Mouse (Mus musculus): ENCODE results near the gene Slc25a51.

Slc25a51 gene

GRCm38 (mm10) chr4:45408427-45409132 is at the start of gene Slc25a51:
TSS of gene Slc25a51 (minus strand) at chr4:45408766.
- DNase-seq: peak; percentile 84 to 87

- no peak for DNase-seq
Measured at GRCm38 (mm10) chr4:45457543-45457942, 49.0 kb upstream of the Slc25a51 start.

- DNase-seq: no peak
Measured at GRCm38 (mm10) chr4:45455001-45455400, 46.4 kb upstream of the Slc25a51 start.

DNA sequence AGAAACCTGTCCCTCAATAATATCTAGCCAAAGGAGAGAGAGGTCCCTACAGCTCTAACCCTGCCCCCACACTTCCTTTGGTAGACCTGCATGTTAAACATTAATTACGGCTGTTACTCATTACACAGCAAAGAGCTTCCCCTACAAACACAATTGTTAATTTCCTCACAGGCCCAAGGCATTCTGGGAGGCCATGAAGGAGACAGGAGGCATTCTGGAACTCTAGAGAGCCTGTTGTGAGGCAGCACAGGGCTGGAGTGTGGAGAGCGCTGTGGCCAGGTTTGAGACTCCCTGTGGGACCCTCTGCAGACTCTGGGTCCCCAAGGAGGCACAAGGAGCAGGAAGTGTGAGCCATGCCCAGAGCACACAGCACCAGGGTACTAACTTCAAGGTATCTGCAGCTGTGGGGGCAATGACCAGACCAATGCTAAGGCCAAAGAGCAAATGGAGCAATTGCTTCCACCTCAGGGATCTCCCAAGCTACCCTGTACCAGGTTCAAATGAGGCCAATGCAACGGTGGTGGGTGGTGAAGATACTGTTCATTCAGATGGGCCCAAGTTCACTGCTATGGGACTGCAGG is 44.8 kb upstream of the Slc25a51 start:
- DNase-seq: no peak

DNA sequence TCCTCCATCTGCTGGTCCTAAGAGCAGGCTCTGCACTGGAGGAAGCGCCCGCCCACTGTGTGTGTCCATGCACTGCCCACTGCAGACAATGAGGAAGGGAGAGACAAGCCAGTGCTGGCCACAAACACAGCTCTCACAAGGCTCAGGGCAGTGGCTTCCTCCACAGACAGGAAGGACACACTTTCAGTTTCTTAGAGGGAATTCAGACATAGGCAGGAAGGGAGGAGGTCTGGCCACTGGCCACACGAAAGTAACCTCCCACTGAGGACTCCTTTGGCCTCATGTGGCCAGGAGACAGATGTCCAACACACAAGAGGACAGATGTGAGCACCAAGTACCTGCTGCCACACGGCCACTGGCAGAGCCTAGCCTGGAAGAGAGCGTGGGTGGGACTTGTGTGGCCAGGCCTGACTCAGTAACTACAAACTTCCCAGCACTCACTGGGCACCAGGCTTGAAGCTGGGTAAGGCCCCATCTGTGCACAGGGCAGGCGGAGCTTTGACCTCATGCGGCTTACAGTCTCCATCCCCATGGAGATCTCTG is 44.1 kb upstream of the Slc25a51 start:
- no peak for DNase-seq

DNA sequence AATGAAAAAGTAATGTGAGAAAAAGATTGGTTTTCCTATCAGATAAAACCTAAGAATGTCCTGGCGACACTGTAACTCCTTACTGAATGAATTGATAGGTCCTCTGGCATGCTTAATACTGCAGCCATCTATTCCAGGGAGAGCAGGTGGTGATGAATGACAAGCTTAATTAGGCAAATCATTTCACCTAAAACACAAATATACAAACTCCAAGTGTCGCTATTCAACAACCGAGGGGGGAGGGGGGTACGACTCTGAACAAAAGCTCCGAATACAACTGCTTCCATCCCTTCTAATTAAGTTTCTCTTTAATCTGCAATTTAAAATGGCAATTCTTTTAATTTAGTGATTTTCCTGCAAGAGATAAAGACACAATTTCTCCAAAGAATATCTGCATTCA is 40.4 kb upstream of the Slc25a51 start:
- DNase-seq: no peak

DNA sequence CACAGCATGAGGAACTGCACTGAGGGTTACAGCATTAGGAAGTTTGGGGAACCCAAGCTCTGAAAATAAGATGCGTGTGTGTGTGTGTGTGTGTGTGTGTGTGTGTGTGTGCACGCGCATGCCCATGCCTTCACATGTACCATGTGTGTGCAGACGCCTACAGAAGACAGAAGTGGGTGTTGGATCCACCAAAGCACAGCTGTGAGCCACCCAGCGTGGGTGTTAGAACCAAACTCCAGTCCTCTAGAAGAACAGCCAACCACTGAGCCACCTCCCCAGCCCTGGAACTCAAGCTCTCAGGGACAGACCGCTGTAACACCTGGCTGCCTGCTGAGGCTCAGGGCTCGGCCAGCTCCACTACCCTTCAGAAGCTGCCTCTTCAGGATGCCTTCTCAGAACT is 39.9 kb upstream of the Slc25a51 start:
- no peak for DNase-seq

DNA sequence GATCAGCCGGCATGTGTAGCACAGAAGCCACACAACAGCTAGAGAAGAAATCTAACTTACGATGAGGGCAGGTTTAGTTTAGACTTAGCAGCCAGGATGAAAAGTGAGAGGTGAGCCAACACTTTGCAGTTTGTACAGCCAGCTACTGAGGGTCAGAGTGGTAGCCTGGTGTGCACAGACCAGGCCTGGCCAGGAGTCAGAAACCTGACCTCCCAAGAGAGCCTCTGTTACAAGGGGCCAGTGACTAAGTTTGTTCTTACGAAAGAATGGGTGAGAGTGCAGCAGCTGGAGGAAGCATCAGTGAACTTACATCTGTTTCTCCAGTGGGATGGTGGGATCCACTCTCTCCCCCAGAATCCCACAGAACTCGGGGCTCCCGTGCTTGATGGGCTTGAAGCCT is 38.6 kb upstream of the Slc25a51 start:
- no peak for DNase-seq

- DNase-seq: no peak
Measured at GRCm38 (mm10) chr4:45445235-45445634, 36.7 kb upstream of the Slc25a51 start.

DNA sequence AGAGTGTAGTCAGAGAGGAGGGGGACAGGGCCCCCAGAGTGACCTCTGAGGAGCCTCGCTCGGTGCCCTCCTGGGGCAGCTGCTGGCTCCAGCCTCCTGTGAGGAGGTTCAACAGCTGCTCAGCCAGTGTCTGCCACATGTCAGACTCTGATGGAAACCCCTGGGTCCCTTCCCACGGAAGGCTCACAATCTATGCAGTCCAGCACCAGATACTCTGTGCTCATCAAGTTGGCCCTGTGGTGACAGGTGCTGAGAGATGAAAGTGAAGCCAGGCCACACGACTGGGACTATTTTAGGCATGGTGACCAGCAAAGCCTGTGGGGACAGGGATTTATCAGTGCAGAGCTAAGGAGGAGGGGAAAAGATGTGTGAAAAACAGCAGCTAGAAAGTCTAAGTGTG is 36.2 kb upstream of the Slc25a51 start:
- DNase-seq: no peak

GRCm38 (mm10) chr4:45443652-45444051 is 35.1 kb upstream of the Slc25a51 start:
- no peak for DNase-seq

GRCm38 (mm10) chr4:45442237-45442636 is 33.7 kb upstream of the Slc25a51 start:
- no peak for DNase-seq

DNA sequence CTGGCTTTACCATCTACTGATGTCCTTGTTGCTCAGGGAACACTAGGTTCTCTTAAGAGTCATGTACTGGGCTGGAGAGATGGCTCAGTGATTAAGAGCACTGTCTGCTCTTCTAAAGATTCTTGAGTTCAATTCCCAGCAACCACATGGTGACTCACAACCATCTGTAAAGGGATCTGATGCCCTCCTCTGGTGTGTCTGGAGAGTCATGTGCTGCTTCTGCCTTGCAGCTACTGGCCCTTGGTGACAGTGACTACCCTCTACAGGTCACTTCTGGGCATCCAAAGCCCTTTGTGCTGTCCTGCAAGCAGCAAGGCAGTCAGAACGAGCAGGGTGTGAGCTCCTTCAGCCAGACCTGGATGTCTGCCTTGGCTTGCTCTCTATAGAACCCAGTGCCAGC is 33.2 kb upstream of the Slc25a51 start:
- DNase-seq: no peak

- no peak for DNase-seq
Measured at GRCm38 (mm10) chr4:45439281-45439680, 30.7 kb upstream of the Slc25a51 start.

- DNase-seq: no peak
Measured at GRCm38 (mm10) chr4:45437010-45437409, 28.4 kb upstream of the Slc25a51 start.

DNA sequence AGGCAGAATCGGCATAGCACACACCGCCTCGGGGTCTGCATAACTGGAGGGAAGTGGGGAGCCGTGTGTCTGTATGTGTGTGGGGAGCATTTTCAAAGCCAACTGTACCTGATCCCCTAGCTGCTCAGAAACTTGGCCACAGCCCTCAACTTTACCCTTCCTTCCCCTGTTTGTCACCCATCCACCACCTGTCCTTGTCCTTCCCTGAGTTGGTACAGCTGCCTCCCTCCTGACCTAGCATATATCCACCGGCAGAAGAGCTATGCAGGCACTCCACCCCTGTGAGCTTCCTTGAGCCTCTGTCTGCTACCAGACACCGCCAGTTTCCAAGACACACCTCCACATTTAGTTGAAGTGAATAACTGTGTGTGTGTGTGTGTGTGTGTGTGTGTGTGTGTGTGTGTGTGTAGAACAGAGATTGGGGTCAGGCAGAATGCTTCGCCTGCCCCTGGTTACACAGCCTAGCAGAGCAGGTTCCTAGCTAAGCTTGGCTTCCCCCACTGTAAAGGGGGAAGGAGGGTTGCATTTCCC is 27.9 kb upstream of the Slc25a51 start:
- DNase-seq: no peak

DNA sequence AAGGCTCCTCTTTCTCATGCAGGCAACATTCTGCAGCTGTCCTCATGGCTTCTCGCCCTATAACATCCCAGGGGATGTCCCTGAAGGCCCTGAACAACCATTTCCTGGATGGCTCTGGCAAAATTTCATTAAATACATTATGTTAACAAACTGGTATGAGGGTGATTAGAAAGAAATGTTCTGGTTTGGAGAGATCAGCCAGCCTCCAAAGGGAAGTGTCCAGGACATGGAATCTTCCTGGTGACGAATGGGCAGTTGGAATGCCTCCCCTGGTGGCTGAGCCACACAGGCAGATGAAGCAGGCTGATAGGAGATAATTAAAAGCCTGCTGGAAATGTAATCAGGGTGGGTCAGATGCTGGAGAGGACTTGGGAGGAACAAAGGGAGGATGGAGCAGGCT is 27.3 kb upstream of the Slc25a51 start:
- no peak for DNase-seq

DNA sequence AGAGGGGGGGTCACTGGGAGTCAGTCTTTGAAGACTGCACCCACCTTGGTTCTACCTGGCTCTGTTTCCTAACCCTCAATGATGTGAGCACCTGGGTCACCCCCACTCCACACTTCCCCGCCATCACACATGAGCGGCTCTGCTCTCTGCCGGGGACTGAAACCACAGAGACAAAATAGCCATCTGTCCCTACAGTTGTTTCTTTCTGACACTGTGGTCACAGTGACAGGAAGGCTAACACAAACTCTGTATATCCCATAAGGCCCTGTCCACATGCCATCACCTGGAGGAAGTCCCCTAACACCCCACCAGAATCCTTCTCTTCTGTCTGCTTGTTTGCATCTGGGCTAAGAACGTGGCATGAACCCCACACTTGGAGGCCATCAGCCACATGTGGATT is 26.1 kb upstream of the Slc25a51 start:
- no peak for DNase-seq

DNA sequence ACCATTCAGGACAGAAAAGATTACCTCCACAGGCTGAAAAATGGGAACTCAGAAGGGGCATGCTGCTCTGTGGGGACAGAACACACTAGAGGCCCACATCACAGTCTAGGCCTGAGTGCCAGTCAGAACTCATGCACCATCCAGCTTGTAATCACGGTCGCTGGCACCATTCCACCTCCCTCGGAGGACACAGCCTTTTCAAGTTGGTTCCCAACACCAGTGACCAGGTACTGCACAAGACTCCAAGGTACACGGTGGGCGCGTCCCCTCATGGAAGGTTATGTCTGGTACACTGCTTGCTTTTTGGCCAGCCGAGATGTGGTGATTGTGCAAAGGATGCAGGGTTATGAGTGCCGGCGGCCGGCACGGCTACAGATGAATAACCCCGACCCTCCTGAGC is 25.5 kb upstream of the Slc25a51 start:
- no peak for DNase-seq

DNA sequence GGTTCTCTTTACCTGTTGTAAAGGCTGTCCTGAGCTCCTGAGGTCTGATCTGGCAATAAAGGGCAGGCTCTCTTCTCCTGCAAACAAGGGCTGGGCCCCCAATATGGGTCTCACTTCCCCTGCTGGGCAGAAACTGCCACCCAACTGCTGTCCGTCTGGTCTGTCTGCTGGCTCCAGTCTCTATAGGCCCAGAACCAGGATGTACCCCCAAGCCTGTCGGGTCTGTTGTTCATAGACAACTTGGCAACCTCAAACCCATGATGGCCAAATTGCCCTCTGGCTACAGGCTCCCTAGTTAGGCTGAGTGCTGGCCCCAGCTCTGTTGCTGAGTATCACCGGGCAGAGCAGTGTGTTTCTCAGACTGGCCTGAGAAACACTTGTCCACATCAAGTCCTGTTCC is 23.2 kb upstream of the Slc25a51 start:
- DNase-seq: no peak

DNA sequence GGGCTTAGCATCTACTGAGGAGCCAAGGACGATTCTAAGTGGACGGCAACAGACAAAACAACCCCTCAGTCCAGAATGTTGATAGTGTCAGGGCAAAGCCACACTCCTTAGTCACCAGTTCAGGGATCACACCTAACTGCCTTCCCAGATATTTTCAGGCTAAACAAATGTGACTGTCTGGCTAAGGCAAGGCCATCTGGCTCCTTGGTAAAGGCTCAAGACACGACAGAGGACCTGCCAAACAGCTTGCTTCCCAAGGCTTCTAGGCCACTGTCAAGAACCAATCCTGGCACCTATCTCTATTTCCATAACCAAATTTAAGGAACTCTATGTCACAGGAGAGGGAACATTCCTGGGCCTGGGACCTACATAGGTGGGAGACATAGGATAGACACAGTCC is 22.8 kb upstream of the Slc25a51 start:
- DNase-seq: no peak

- DNase-seq: no peak
Measured at GRCm38 (mm10) chr4:45429451-45429850, 20.9 kb upstream of the Slc25a51 start.

GRCm38 (mm10) chr4:45426724-45427457 is 18.3 kb upstream of the Slc25a51 start:
- DNase-seq: peak; percentile 40 to 41

DNA sequence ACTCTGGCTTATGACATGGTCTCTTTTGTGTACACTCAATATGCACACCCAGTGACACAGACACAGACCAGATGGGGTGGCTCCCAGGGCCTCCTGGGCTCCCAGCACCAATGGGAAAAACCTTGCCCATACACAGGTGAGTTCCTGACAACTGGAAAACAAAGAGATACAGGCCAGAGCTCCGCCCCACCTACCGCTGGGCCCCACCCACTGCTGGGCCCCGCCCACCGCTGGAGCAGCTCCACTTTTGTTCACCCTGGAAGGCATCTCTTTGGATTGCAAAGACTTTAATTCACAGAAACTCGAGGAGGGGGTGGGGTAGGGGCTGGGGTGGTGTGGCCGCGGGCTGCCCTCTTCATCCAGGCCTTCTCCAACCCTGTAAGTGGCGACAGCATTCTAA is 14.8 kb upstream of the Slc25a51 start:
- no peak for DNase-seq
